Mouse (Mus musculus) bone marrow, adult 2 months (tissue): ENCODE results near the gene Ncaph.

Experiments
- CTCF ChIP-seq: fragments of 200-500 bp; IDR thresholded peaks from 2 replicates; pipeline ENCODE4 v1.5.1; 2011; ENCODE audit warnings: low read length, control low read depth; ENCODE audit not compliant: control insufficient read depth, insufficient read depth
- POLR2A ChIP-seq: fragments of 200-500 bp; IDR thresholded peaks from 2 replicates; pipeline ENCODE4 v1.6.1; 2011; ENCODE audit warnings: low read depth, mild to moderate bottlenecking, control low read depth, low read length, borderline replicate concordance; ENCODE audit not compliant: control insufficient read depth

DNA sequence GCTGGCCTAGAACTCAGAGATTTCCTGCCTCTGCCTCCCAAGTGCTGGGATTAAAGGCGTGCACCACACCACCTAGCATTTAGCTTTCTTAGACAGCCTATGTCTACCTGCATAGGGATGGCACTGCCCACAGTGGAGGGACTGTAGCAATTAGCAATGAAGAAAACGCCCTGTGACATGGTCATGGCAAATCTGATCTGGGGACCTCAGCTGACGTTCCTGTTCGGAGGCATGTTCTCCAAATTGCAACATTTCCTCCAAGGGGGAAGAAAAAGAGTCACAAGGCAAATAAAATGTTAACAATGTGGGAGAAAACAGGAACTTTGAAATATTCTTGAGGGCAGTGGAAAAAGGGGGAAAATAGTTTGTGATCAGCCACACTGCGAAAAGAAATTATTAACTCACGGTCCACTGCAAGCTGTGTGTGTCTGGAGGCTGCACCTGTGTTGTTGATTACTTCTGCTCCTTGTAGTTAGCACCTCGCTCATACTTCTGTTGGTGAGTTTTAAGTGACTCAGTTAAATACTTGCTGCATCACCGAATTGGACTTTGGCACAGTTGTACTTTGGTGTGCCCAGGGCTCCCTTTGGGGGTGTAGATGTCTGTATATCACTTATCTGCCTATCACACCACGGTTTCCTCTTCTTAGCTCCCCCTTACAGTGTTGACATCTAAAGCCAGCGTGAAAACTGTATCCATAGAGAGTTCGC, 53.7 kb downstream of the Ncaph start:
- TF ChIP-seq CTCF, result no peak
- TF ChIP-seq POLR2A, result no peak
